ENCODE assay signal across 30 mouse cellular contexts in genomic region chr1:51670009-51670408, GRCm38 (mm10).
DNase-seq lines count a peak whose midpoint lies in the region; ATAC-seq lines count a peak whose summit lies in the region.
"Had no signal": no experiment of that assay in that cellular context is flagged by ENCODE, and none has a peak within 500 bp of the region (broad histone marks: within the 10 kb centered on the region; RNA-seq: fewer than 3 reads in every experiment).

No protein-coding gene starts in this region.

- H3K27me3 ChIP-seq in hindbrain, embryonic 16.5 days (replicated peaks; ENCODE audit: control insufficient read depth, insufficient read depth, low read length) = no peaks in the 10 kb centered on the region
- no peaks in the 10 kb centered on the region for H3K27me3 ChIP-seq in hindbrain, embryonic 10.5 days (ENCODE audit: insufficient read depth, poor library complexity, severe bottlenecking)
- H3K27me3 ChIP-seq: CH12.LX; embryonic facial prominence, embryonic 12.5 days; forebrain, embryonic 15.5 days; hindbrain, embryonic 15.5 days; limb, embryonic 13.5 days; liver, embryonic 12.5 days; megakaryocyte, embryonic 14.5 days; neural tube, embryonic 15.5 days had no signal

- intact Hi-C loops in left cerebral cortex, postnatal 25 days (cut with DNase I) = no loop called here

- no peak overlapping the region for H3K4me3 ChIP-seq in hindbrain, embryonic 16.5 days (ENCODE audit: low read length)
- no peak overlapping the region for H3K4me3 ChIP-seq in hindbrain, embryonic 10.5 days
- H3K4me3 ChIP-seq: embryonic facial prominence, embryonic 12.5 days; forebrain, embryonic 15.5 days; heart, adult 2 months; hindbrain, embryonic 15.5 days; layer of hippocampus, adult 2 months; limb, embryonic 13.5 days; liver, embryonic 12.5 days; megakaryocyte, embryonic 14.5 days; neural tube, embryonic 15.5 days had no signal

- H3K9ac ChIP-seq in hindbrain, embryonic 16.5 days (ENCODE audit: low read depth, low read length) = no peak overlapping the region
- H3K9ac ChIP-seq: embryonic facial prominence, embryonic 12.5 days; forebrain, embryonic 15.5 days; hindbrain, embryonic 15.5 days; limb, embryonic 13.5 days; liver, embryonic 12.5 days; neural tube, embryonic 15.5 days had no signal

- 65% methylated on average over 3 of the region's 3 CpGs for WGBS in hindbrain, embryonic 16.5 days
- 75% methylated on average over 3 of the region's 3 CpGs for WGBS in hindbrain, embryonic 10.5 days

- 0 out of 2 replicates have a peak, but pooled peaks have one; percentile 54 for ATAC-seq in hindbrain, embryonic 16.5 days
- peak; percentile 66 for ATAC-seq in common myeloid progenitor, adult 5-6 weeks (replicated peaks; ENCODE audit: low read depth, poor library complexity, severe bottlenecking)
- ATAC-seq: activated CD4-positive, CD25-positive, alpha-beta regulatory T cell, adult 4 months; forebrain, embryonic 15.5 days; intestine, embryonic 16.5 days; liver, embryonic 12.5 days; Patski had no signal

- no peaks in the 10 kb centered on the region for H3K9me3 ChIP-seq in hindbrain, embryonic 16.5 days (ENCODE audit: control insufficient read depth, low read length)
- H3K9me3 ChIP-seq in hindbrain, embryonic 10.5 days = no peaks in the 10 kb centered on the region
- H3K9me3 ChIP-seq: embryonic facial prominence, embryonic 12.5 days; forebrain, embryonic 15.5 days; G1E; hindbrain, embryonic 15.5 days; limb, embryonic 13.5 days; liver, embryonic 12.5 days; neural tube, embryonic 15.5 days had no signal

- H3K36me3 ChIP-seq in hindbrain, embryonic 16.5 days (ENCODE audit: control insufficient read depth, insufficient read depth, low read length) = no peaks in the 10 kb centered on the region
- H3K36me3 ChIP-seq in hindbrain, embryonic 10.5 days = no peaks in the 10 kb centered on the region
- H3K36me3 ChIP-seq: embryonic facial prominence, embryonic 12.5 days; forebrain, embryonic 15.5 days; G1E; hindbrain, embryonic 15.5 days; limb, embryonic 13.5 days; liver, embryonic 12.5 days; neural tube, embryonic 15.5 days had no signal

- no peak overlapping the region for H3K4me2 ChIP-seq in hindbrain, embryonic 16.5 days (ENCODE audit: low read length)
- H3K4me2 ChIP-seq: embryonic facial prominence, embryonic 12.5 days; forebrain, embryonic 15.5 days; hindbrain, embryonic 15.5 days; limb, embryonic 13.5 days; liver, embryonic 12.5 days; neural tube, embryonic 15.5 days had no signal

- H3K4me1 ChIP-seq in hindbrain, embryonic 16.5 days (ENCODE audit: control insufficient read depth, insufficient read depth, low read depth, low read length) = no peaks in the 10 kb centered on the region
- H3K4me1 ChIP-seq in hindbrain, embryonic 10.5 days (replicated peaks) = no peaks in the 10 kb centered on the region; the same call in 1 of the 2 replicates
- H3K4me1 ChIP-seq: liver, embryonic 12.5 days; megakaryocyte, embryonic 14.5 days had no signal

- DNase-seq in hindbrain, embryonic 10.5 days (ENCODE audit: low spot score) = no peak
- peak; percentile 22 for DNase-seq in thymus, postnatal 0 days (ENCODE audit: low spot score)
- DNase-seq in thymus, adult 18-20 months = no peak
- no peak for DNase-seq in embryo, embryonic 9.5 days (ENCODE audit: extremely low spot score)
- no peak for DNase-seq in left cerebral cortex, postnatal 25 days (ENCODE audit: low spot score in 2 of 2)
- DNase-seq: adrenal gland, postnatal 14 days; B cell, adult 2 months; cerebellum, adult 9-11 months; gastrocnemius, postnatal 14 days; heart, adult 2 months; kidney, adult 9 months; kidney, postnatal 14 days; lung, adult 18-20 months; midbrain, embryonic 14.5 days; thymus, adult 2 months had no signal

- no peak overlapping the region for H3K27ac ChIP-seq in hindbrain, embryonic 16.5 days (ENCODE audit: low read depth, low read length)
- no peak overlapping the region for H3K27ac ChIP-seq in hindbrain, embryonic 10.5 days
- H3K27ac ChIP-seq: embryonic facial prominence, embryonic 12.5 days; forebrain, embryonic 15.5 days; heart, adult 2 months; hindbrain, embryonic 15.5 days; layer of hippocampus, adult 2 months; limb, embryonic 13.5 days; liver, embryonic 12.5 days; neural tube, embryonic 15.5 days had no signal
